Mouse (Mus musculus) liver, embryonic 13.5 days (tissue): ENCODE results near the gene Carns1. TPM values are rescaled to one million over a fixed set of nuclear protein-coding genes. Genes with fewer than 3 reads are reported as not detected.
A peak's percentile ranks its signal among the peaks of the same experiment; 100 is the strongest.

Experiments used
- ATAC-seq: fragments of 200-750 bp; cut with Nextera tagmentation; 2 replicates; pipeline ENCODE4 v1.8.0; 2017; ENCODE audit warnings: low read depth, mild to moderate bottlenecking, moderate number of reproducible peaks, moderate library complexity
- DNase-seq: peaks from one replicate; pipeline ENCODE4 v3.0.0; 2022
- H3K27ac ChIP-seq: fragments of 300-500 bp; sonication (generic); 2 replicates; pipeline ENCODE4 v1.5.1; 2015; ENCODE audit warnings: moderate library complexity, mild to moderate bottlenecking, inconsistent platforms
- H3K27me3 ChIP-seq: fragments of 300-500 bp; sonication (generic); 2 replicates; pipeline ENCODE4 v1.6.1; 2015; ENCODE audit warnings: mild to moderate bottlenecking, inconsistent platforms
- H3K36me3 ChIP-seq: fragments of 300-500 bp; sonication (generic); 2 replicates; pipeline ENCODE4 v1.6.1; 2015; ENCODE audit warnings: mild to moderate bottlenecking, inconsistent platforms
- H3K4me1 ChIP-seq: fragments of 300-500 bp; sonication (generic); replicated peaks from 2 replicates; pipeline ENCODE4 v1.6.1; 2015; ENCODE audit warnings: inconsistent platforms
- H3K4me2 ChIP-seq: fragments of 300-500 bp; sonication (generic); 2 replicates; pipeline ENCODE4 v1.6.1; 2015; ENCODE audit warnings: inconsistent platforms, mild to moderate bottlenecking, moderate library complexity
- H3K4me3 ChIP-seq: fragments of 300-500 bp; sonication (generic); replicated peaks from 2 replicates; pipeline ENCODE4 v1.5.1; 2015; ENCODE audit warnings: mild to moderate bottlenecking, inconsistent platforms
- H3K9ac ChIP-seq: fragments of 300-500 bp; sonication (generic); 2 replicates; pipeline ENCODE4 v1.6.1; 2015; ENCODE audit warnings: mild to moderate bottlenecking, inconsistent platforms
- H3K9me3 ChIP-seq: fragments of 300-500 bp; sonication (generic); replicated peaks from 2 replicates; pipeline ENCODE4 v1.6.1; 2016; ENCODE audit warnings: inconsistent platforms
- WGBS: fragments of 180-500 bp; shearing (Covaris S2); methylation state at CpG from one replicate; pipeline ENCODE4 v1.1.7; 2015; ENCODE audit not compliant: insufficient replicate concordance; 5-methylcytosine and 5-hydroxymethylcytosine counted together
- polyA plus RNA-seq: library from polyadenylated mRNA; unstranded; fragments of >200 nt; fragmentation: Nextera tagmentation; extraction: Ambion mirVana; gene quantifications from 2 replicates; pipeline ENCODE4 v1.2.1, GENCODE M21; 2015

Gene Carns1
- 0.38 and 0.43 TPM in 2 replicates for polyA plus RNA-seq

DNA sequence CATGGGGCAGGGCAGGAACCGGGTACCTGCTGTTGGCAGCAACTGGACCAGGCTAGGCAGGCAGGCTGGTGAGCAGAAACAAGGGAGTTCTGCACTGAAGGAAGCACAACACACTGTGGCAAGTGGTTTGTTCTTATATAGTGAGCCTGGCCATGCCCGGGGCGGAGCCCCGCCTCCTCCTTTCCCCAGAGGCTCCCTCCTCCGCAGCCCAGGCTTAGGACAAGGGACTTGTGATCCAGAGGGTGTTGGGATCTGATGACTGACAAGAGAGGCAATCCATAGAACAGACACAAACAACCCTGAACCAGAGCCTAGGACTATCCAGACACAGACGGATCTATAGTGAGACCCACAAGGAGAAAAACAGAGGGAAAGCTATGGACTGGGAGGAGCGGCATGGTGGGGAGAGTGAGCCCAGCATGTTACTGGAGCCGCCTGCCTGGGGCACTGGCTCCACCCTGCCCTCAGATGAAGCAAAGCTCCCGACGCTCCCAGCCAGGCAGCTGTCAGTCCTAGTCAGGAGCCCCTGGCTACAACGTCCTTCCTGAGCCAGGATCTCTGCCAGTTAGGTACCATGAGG lies at the start of gene Carns1:
Carns1 (minus strand) TSS at position 112 of the 580 bp plus-strand sequence.
- Histone ChIP-seq H3K4me3 (no peak within 1 kb of the TSS), H3K27me3 (peaks cover 12% of the 10 kb centered on the region; the same call in 1 of the 2 replicates), H3K4me2 (peak within 1 kb of the TSS; percentile 46), H3K9ac (0 out of 2 replicates have a peak within 1 kb of the TSS, but pooled peaks have one; percentile 4), H3K4me1 (peaks cover 24% of the 10 kb centered on the region), H3K27ac (no peak within 1 kb of the TSS), H3K9me3 (no peaks in the 10 kb centered on the region), H3K36me3 (no peaks in the 10 kb centered on the region)
- no peak for DNase-seq
- peak; percentile 32; the same call in 1 of the 2 replicates for ATAC-seq
- 26% methylated on average over 11 of the region's 11 CpGs for WGBS

GRCm38 (mm10) chr19:4222165-4222564 lies 46.9 kb upstream of the Carns1 start:
- no peak overlapping the region for H3K27ac ChIP-seq
- DNase-seq (no peak), ATAC-seq (no peak)
- H3K4me1 ChIP-seq, result peaks cover 49% of the 10 kb centered on the region
- 53% methylated on average over 11 of the region's 11 CpGs for WGBS
- no peaks in the 10 kb centered on the region for H3K36me3 ChIP-seq
- no peak overlapping the region for H3K4me2 ChIP-seq
- no peaks in the 10 kb centered on the region for H3K9me3 ChIP-seq
- peaks cover 69% of the 10 kb centered on the region for H3K27me3 ChIP-seq
- H3K4me3 ChIP-seq, result no peak overlapping the region
- no peak overlapping the region for H3K9ac ChIP-seq

DNA sequence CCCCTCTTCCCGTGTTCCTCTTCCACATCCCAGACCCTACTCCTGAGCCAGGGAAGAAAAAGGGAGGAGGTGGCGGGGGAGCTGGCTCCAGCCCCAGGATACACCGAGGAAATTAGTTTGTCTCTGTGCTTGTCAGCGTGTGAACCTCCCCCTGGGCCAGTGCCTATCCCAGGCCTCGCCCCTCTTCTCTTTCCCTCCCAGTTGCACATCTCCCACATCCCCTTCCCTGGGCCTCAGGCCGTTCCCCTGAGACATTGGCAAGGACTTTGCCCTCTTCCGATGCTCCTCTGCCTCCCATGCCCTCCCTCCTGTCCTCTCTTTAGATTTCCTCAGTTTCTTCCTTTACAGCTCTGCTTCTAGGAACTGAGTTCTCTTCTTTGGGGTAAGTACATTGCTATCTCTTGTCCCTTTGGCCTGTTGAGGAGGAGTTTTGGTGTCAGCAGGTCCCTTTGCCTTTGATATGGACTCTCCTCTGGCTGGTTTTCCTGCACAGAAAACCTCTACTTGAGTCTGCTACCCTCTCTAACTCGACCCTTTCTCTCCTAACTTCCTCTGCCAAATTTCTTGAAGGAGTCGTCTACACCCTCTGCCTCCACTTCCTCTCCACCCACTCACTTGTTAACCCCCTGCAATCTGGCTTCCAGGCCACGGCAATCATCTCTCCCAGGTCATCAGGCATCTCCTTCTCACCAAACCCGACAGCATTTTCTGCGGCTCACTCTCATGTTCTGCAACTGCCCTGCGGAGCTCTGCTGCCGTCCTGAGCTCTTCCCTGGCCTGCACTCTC lies 45.9 kb upstream of the Carns1 start:
- Histone ChIP-seq H3K9me3 (no peaks in the 10 kb centered on the region), H3K27ac (peak overlapping the region; percentile 45), H3K4me2 (no peak overlapping the region), H3K4me3 (no peak overlapping the region), H3K4me1 (peaks cover 60% of the 10 kb centered on the region), H3K36me3 (no peaks in the 10 kb centered on the region), H3K27me3 (peaks cover 74% of the 10 kb centered on the region), H3K9ac (no peak overlapping the region)
- 30% methylated on average over 14 of the region's 14 CpGs for WGBS
- ATAC-seq, result no peak
- no peak for DNase-seq

DNA sequence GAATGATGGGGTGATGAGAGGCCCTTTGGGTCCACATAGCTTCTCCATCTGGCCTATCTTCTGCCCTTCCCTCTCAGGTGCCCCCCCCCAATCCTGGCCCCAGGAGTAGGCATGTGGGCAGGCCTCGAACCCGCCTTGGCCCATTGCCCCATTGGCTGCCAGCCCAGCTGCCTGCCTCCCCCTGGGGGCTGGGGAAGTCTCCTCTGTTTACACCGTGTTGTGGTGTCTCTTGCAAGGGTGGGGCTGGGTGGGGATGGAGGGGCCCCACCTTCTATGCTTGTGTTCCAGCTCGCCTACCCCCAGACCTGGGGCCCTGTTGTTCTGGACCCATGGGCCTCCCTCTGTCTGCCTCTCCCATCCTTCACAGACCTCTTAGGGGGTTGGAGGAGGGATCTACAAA lies 45.1 kb upstream of the Carns1 start:
- H3K27me3 ChIP-seq, result peaks cover 81% of the 10 kb centered on the region
- 0 out of 2 replicates have a peak, but pooled peaks have one; percentile 14 for ATAC-seq
- WGBS, result 37% methylated on average over 4 of the region's 4 CpGs
- H3K9ac ChIP-seq, result no peak overlapping the region
- peaks cover 61% of the 10 kb centered on the region for H3K4me1 ChIP-seq
- H3K36me3 ChIP-seq, result no peaks in the 10 kb centered on the region
- no peaks in the 10 kb centered on the region for H3K9me3 ChIP-seq
- no peak for DNase-seq
- H3K4me3 ChIP-seq, result no peak overlapping the region
- peak overlapping the region; percentile 45 for H3K27ac ChIP-seq
- no peak overlapping the region for H3K4me2 ChIP-seq

DNA sequence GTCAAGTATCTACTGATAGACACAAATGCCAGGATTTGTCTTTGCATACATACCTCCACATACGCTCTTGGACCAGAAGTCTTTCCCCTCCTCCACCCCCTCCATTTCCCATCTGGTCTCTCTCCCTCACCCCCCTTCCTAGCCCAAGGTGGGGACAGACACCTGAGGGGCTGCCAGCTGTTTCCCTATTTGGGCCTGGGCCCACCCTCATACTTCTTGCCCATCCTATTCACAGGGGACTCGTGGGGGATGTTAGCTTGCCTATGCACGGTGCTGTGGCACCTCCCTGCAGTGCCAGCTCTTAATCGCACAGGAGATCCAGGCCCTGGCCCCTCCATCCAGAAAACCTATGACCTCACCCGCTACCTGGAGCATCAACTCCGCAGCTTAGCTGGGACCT lies 44.7 kb upstream of the Carns1 start:
- 77% methylated on average over 6 of the region's 6 CpGs for WGBS
- Histone ChIP-seq H3K4me1 (peaks cover 66% of the 10 kb centered on the region), H3K9ac (no peak overlapping the region), H3K9me3 (no peaks in the 10 kb centered on the region), H3K4me3 (no peak overlapping the region), H3K27ac (no peak overlapping the region), H3K36me3 (no peaks in the 10 kb centered on the region), H3K4me2 (no peak overlapping the region), H3K27me3 (peaks cover 84% of the 10 kb centered on the region)
- DNase-seq (no peak), ATAC-seq (no peak)

GRCm38 (mm10) chr19:4218784-4219183 lies 43.5 kb upstream of the Carns1 start:
- peaks cover 78% of the 10 kb centered on the region for H3K4me1 ChIP-seq
- H3K27me3 ChIP-seq, result peaks cover 90% of the 10 kb centered on the region
- H3K9ac ChIP-seq, result no peak overlapping the region
- no peaks in the 10 kb centered on the region for H3K36me3 ChIP-seq
- ATAC-seq (no peak), DNase-seq (no peak)
- 19% methylated on average over 1 of the region's 1 CpGs for WGBS
- no peak overlapping the region for H3K27ac ChIP-seq
- H3K4me2 ChIP-seq, result no peak overlapping the region
- H3K9me3 ChIP-seq, result no peaks in the 10 kb centered on the region
- H3K4me3 ChIP-seq, result no peak overlapping the region

DNA sequence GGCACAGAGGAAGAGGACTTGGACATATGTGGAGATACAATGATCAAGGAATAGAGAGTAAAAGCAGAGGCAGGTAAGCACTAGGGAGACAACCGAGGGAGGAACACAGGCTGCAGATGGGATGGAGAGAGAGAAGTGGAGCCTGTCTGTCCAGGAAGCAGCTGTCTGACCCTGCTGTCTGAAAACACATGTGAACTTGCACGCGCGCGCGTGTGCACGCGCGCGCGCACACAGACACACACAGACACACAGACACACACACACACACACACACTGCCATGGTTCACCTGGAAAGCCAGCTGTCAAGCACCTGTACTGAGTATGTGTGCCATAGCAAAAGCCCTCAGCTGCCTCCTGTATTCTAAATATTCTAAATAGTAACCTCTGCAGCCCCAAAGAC lies 43.0 kb upstream of the Carns1 start:
- no peak for ATAC-seq
- 83% methylated on average over 11 of the region's 11 CpGs for WGBS
- Histone ChIP-seq H3K27me3 (peaks cover 95% of the 10 kb centered on the region), H3K27ac (no peak overlapping the region), H3K36me3 (no peaks in the 10 kb centered on the region), H3K9ac (no peak overlapping the region), H3K4me2 (no peak overlapping the region), H3K9me3 (no peaks in the 10 kb centered on the region), H3K4me3 (no peak overlapping the region), H3K4me1 (peaks cover 79% of the 10 kb centered on the region)
- no peak for DNase-seq

DNA sequence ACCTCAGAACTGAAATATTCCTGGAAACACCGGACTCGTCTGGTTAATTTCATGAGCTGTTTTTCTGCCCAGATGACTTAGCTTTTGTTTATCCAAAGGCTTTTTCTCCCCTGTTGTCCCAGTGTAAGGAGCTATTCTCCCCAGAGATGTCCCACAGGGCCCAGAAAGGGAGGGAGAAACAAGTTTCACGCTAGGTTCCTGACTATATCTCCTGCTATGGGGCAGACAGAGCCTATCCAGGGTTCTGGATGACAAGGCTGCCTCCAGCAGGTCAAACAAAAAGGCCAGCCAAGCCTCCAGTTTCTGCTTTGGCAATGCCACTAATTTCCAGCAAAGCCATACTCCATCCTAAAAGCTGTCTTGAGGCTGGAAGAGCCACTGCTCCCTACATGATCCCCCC lies 42.6 kb upstream of the Carns1 start:
- H3K4me3 ChIP-seq, result no peak overlapping the region
- no peaks in the 10 kb centered on the region for H3K9me3 ChIP-seq
- H3K4me2 ChIP-seq, result no peak overlapping the region
- no peak overlapping the region for H3K9ac ChIP-seq
- 61% methylated on average over 3 of the region's 3 CpGs for WGBS
- H3K36me3 ChIP-seq, result no peaks in the 10 kb centered on the region
- H3K27me3 ChIP-seq, result peaks cover 97% of the 10 kb centered on the region
- DNase-seq, result no peak
- no peak for ATAC-seq
- H3K4me1 ChIP-seq, result peaks cover 83% of the 10 kb centered on the region
- H3K27ac ChIP-seq, result no peak overlapping the region

- Histone ChIP-seq H3K9me3 (no peaks in the 10 kb centered on the region), H3K4me3 (no peak overlapping the region), H3K4me2 (no peak overlapping the region), H3K27me3 (peaks cover 97% of the 10 kb centered on the region), H3K9ac (no peak overlapping the region), H3K4me1 (peaks cover 76% of the 10 kb centered on the region), H3K27ac (no peak overlapping the region), H3K36me3 (no peaks in the 10 kb centered on the region)
- DNase-seq, result no peak
- ATAC-seq, result no peak
- whole genome bisulfite sequencing, result 29% methylated on average over 5 of the region's 5 CpGs
These were observed 41.9 kb upstream of the Carns1 start for GRCm38 (mm10) chr19:4217140-4217539.

DNA sequence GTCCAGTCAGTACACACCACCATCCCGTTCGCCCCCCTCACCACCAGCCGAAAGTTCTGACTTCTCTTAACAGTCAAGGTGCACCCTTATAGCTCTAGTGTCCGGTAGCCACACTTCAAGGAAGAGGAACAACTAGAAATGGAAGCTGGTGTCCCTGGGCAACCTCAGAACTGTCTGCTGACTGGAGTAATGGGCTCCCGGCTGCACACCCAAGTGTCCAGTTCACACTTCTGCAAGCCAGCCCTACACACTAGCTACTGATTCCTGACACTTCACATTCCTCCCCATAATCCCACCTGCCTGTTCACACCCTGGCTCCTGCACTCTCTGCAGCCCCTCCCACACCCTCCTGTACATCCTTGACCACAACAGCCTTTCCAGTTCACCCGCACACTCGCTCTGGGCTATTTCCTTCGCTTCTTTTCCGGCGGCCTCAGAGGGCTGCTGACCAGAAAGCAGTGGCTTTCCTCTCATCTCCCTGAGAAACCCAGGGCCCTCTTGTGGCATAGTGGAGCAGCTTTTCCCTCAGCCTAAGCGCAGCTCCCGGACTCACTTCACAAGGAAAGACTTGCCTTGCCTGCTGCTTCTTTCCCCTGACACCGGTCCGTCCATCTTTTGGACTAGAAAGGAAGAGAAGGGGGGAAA lies 40.9 kb upstream of the Carns1 start:
- H3K27ac ChIP-seq, result no peak overlapping the region
- peaks cover 99% of the 10 kb centered on the region for H3K27me3 ChIP-seq
- H3K9me3 ChIP-seq, result no peaks in the 10 kb centered on the region
- H3K4me3 ChIP-seq, result no peak overlapping the region
- H3K36me3 ChIP-seq, result no peaks in the 10 kb centered on the region
- WGBS, result 11% methylated on average over 14 of the region's 14 CpGs
- DNase-seq, result no peak
- no peak overlapping the region for H3K9ac ChIP-seq
- no peak for ATAC-seq
- peak overlapping the region; percentile 1; the same call in 1 of the 2 replicates for H3K4me2 ChIP-seq
- H3K4me1 ChIP-seq, result peaks cover 67% of the 10 kb centered on the region

DNA sequence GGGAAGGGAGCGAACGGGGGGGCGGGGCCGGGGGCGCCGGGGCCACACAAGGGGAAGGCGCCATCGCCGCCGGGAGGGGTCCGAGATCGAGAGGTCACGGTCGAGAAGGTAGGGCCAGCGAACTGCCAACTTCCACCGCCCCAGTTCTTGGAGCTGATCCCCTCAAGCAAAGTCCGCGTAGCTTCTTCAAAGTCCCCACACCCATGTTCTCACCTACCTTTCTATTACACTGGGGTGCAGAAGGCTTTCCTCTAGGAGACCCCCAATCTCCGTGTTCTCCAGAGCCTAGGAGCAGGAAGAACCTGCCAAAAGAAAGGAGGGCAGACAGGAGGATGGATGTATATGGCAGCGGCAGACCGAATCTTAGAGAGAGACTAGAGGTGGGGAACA lies 40.2 kb upstream of the Carns1 start:
- WGBS, result 3% methylated on average over 20 of the region's 21 CpGs
- H3K9ac ChIP-seq, result peak overlapping the region; percentile 67
- no peak overlapping the region for H3K27ac ChIP-seq
- H3K4me1 ChIP-seq, result peaks cover 60% of the 10 kb centered on the region
- peaks cover 100% of the 10 kb centered on the region for H3K27me3 ChIP-seq
- H3K36me3 ChIP-seq, result no peaks in the 10 kb centered on the region
- H3K9me3 ChIP-seq, result no peaks in the 10 kb centered on the region
- H3K4me3 ChIP-seq, result peak overlapping the region; percentile 61
- DNase-seq (no peak), ATAC-seq (no peak)
- H3K4me2 ChIP-seq, result peak overlapping the region; percentile 74
